ENCODE assay signal across 8 mouse cellular contexts in the genomic region with DNA sequence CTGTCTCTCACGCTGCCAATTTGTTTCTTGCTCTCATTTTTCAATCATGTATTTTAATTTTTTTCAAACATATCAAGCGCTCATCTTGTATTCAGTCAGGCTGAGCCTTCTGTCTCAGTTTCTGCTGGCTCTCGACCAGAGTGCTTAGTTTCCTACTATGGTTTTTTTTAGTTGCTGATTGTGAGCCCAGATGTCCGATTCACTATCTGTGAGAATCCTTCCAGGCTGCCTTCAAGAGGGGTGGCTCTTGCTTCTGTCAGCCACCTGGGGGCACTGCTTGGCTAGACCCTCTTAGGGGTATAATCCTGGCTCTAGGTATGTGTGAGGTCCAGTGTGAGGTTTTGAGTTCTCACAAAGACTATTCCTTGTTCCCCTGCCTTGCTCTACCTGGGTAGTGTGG. TPM values are rescaled to one million over a fixed set of nuclear protein-coding genes. Genes with fewer than 3 reads are reported as not detected.
DNase-seq lines count a peak whose midpoint lies in the region; ATAC-seq and TF ChIP-seq lines count a peak whose summit lies in the region.

No protein-coding gene starts in this region.

- no peak overlapping the region for H3K9ac ChIP-seq in forebrain, embryonic 13.5 days
- H3K9ac ChIP-seq in forebrain, embryonic 11.5 days (ENCODE audit: low read length) = no peak overlapping the region
- H3K9ac ChIP-seq in ES-Bruce4 (ENCODE audit: low read depth, poor library complexity, severe bottlenecking) = no peak overlapping the region
- no peak overlapping the region for H3K9ac ChIP-seq in forebrain, postnatal 0 days

- no peaks in the 10 kb centered on the region for H3K27me3 ChIP-seq in forebrain, embryonic 13.5 days
- no peaks in the 10 kb centered on the region for H3K27me3 ChIP-seq in forebrain, embryonic 11.5 days (ENCODE audit: control insufficient read depth, insufficient read depth, low read length)
- no peaks in the 10 kb centered on the region for H3K27me3 ChIP-seq in ES-Bruce4 (ENCODE audit: control insufficient read depth, insufficient read depth, low read length, poor library complexity, severe bottlenecking)
- H3K27me3 ChIP-seq in forebrain, postnatal 0 days (ENCODE audit: insufficient read depth, low read length) = no peaks in the 10 kb centered on the region

- peak overlapping the region; percentile 61 for H3K27ac ChIP-seq in forebrain, embryonic 13.5 days
- no peak overlapping the region for H3K27ac ChIP-seq in forebrain, embryonic 11.5 days (ENCODE audit: low read depth, low read length)
- no peak overlapping the region for H3K27ac ChIP-seq in ES-Bruce4 (ENCODE audit: insufficient read depth, low read length)
- H3K27ac ChIP-seq in forebrain, postnatal 0 days (ENCODE audit: low read depth, low read length) = peak overlapping the region; percentile 88

- no peak overlapping the region for H3K4me3 ChIP-seq in forebrain, embryonic 13.5 days
- H3K4me3 ChIP-seq in forebrain, embryonic 11.5 days (ENCODE audit: low read depth, low read length) = no peak overlapping the region
- no peak overlapping the region for H3K4me3 ChIP-seq in ES-Bruce4 (ENCODE audit: low read depth, low read length)
- no peak overlapping the region for H3K4me3 ChIP-seq in forebrain, postnatal 0 days (ENCODE audit: low read depth, low read length)

- peaks cover 4% of the 10 kb centered on the region; the same call in 1 of the 2 replicates for H3K4me1 ChIP-seq in forebrain, embryonic 13.5 days
- H3K4me1 ChIP-seq in forebrain, embryonic 11.5 days (replicated peaks; ENCODE audit: control insufficient read depth, insufficient read depth, low read length) = no peaks in the 10 kb centered on the region
- H3K4me1 ChIP-seq in ES-Bruce4 (ENCODE audit: control insufficient read depth, insufficient read depth, low read length) = no peaks in the 10 kb centered on the region
- H3K4me1 ChIP-seq in forebrain, postnatal 0 days (ENCODE audit: insufficient read depth) = 0 out of 2 replicates have a peak, but pooled peaks cover 8% of the 10 kb centered on the region

- intact Hi-C loops in left cerebral cortex, postnatal 25 days (cut with DNase I) = no loop called here

- peak; percentile 22 for TF ChIP-seq CTCF in ES-Bruce4 (IDR thresholded peaks at IDR 0.05; ENCODE audit: low read depth, low read length)
- TF ChIP-seq CTCF in forebrain, postnatal 0 days (IDR thresholded peaks at IDR 0.05; ENCODE audit: low read depth) = peak; percentile 59

- no peaks in the 10 kb centered on the region for H3K9me3 ChIP-seq in forebrain, embryonic 13.5 days (replicated peaks)
- H3K9me3 ChIP-seq in forebrain, embryonic 11.5 days (ENCODE audit: control insufficient read depth, low read length) = no peaks in the 10 kb centered on the region
- H3K9me3 ChIP-seq in ES-Bruce4 (replicated peaks; ENCODE audit: control insufficient read depth, insufficient read depth, low read length, poor library complexity, severe bottlenecking) = no peaks in the 10 kb centered on the region
- H3K9me3 ChIP-seq in forebrain, postnatal 0 days (ENCODE audit: low read length) = no peaks in the 10 kb centered on the region

- peak; percentile 33; the same call in 1 of the 2 replicates for ATAC-seq in forebrain, embryonic 13.5 days
- ATAC-seq in forebrain, embryonic 11.5 days (replicated peaks; ENCODE audit: low FRiP score) = no peak
- peak; percentile 76 for ATAC-seq in forebrain, postnatal 0 days

- H3K36me3 ChIP-seq in forebrain, embryonic 13.5 days (ENCODE audit: poor library complexity, severe bottlenecking) = 0 out of 2 replicates have a peak, but pooled peaks cover 4% of the 10 kb centered on the region
- no peaks in the 10 kb centered on the region for H3K36me3 ChIP-seq in forebrain, embryonic 11.5 days (ENCODE audit: control insufficient read depth, insufficient read depth, low read length)
- H3K36me3 ChIP-seq in ES-Bruce4 (ENCODE audit: control insufficient read depth, insufficient read depth, low read length, poor library complexity, severe bottlenecking) = no peaks in the 10 kb centered on the region
- peaks cover 13% of the 10 kb centered on the region; the same call in 1 of the 2 replicates for H3K36me3 ChIP-seq in forebrain, postnatal 0 days (ENCODE audit: insufficient read depth)

- TF ChIP-seq POLR2A in ES-Bruce4 (IDR thresholded peaks at IDR 0.05; ENCODE audit: insufficient read depth, low read length) = no peak

- DNase-seq in forebrain, embryonic 11.5 days (ENCODE audit: low spot score) = no peak
- DNase-seq in forebrain, postnatal 0 days = peak; percentile 90
- peak; percentile 75 to 96 for DNase-seq in left cerebral cortex, postnatal 25 days (ENCODE audit: low spot score in 2 of 2)
- DNase-seq in urinary bladder, postnatal 25 days (ENCODE audit: low spot score) = no peak
- no peak for DNase-seq in B cell, adult 2 months
- no peak for DNase-seq in heart, adult 18-20 months

- no peak for TF ChIP-seq EP300 in ES-Bruce4 (IDR thresholded peaks at IDR 0.05; ENCODE audit: insufficient read depth, low read depth, low read length)

- 69% methylated on average over 4 of the region's 4 CpGs for WGBS in forebrain, embryonic 13.5 days
- WGBS in forebrain, embryonic 11.5 days = 84% methylated on average over 4 of the region's 4 CpGs
- 37% methylated on average over 4 of the region's 4 CpGs for WGBS in forebrain, postnatal 0 days

- H3K4me2 ChIP-seq in forebrain, embryonic 13.5 days = no peak overlapping the region
- no peak overlapping the region for H3K4me2 ChIP-seq in forebrain, embryonic 11.5 days (ENCODE audit: low read depth, low read length, severe bottlenecking)
- H3K4me2 ChIP-seq in forebrain, postnatal 0 days (ENCODE audit: low read depth) = no peak overlapping the region

RNA-seq across cellular contexts. Expression of gene Faap20, which starts 46.4 kb away (rescaled TPM):
- polyA plus RNA-seq in forebrain, embryonic 13.5 days (2015; fragmentation: Nextera tagmentation; extraction: Ambion mirVana) = 90.3 and 93.2 TPM in 2 replicates
- 105 and 107 TPM in 2 replicates for polyA plus RNA-seq in forebrain, embryonic 11.5 days (2014; fragmentation: Nextera tagmentation; extraction: Ambion mirVana)
- 22.9 and 25.2 TPM in 2 replicates for polyA plus RNA-seq in ES-Bruce4 (2011; ENCODE audit: insufficient read depth, insufficient read length, low read depth, missing spikeins)
- total RNA-seq in forebrain, postnatal 0 days (2014; rRNA removed) = 48.7 and 51.8 TPM in 2 replicates
- polyA plus RNA-seq in forebrain, postnatal 0 days (2015; fragmentation: Nextera tagmentation; extraction: Ambion mirVana) = 59.9 and 60.7 TPM in 2 replicates
- 10 to 100 TPM; 24.2 to 27.3 TPM for total RNA-seq in left cerebral cortex, postnatal 25 days (2021)
- 10 to 100 TPM; 19.2 to 20.3 TPM for total RNA-seq in heart, adult 18-20 months (2021)

Comparison
In these comparisons a context has a peak if more than half of its experiments do, and no peak if none do; other contexts are left out.
1. H3K27ac ChIP-seq: peak in forebrain, embryonic 13.5 days (single experiment) and forebrain, postnatal 0 days (single experiment); none in forebrain, embryonic 11.5 days (single experiment) and ES-Bruce4 (single experiment).
2. DNase-seq: peak in forebrain, postnatal 0 days (single experiment) and left cerebral cortex, postnatal 25 days (2 of 2); none in forebrain, embryonic 11.5 days (single experiment), urinary bladder, postnatal 25 days (single experiment), B cell, adult 2 months (0 of 2) and heart, adult 18-20 months (0 of 2).